Mouse (Mus musculus): Measurements from ENCODE around the gene Slc7a1. TPM values are rescaled to one million over a fixed set of nuclear protein-coding genes. Genes with fewer than 3 reads are reported as not detected.

Slc7a1 gene
- total RNA-seq, 2 experiments from 2014 or later = 10.7 to 15.0 TPM

DNA sequence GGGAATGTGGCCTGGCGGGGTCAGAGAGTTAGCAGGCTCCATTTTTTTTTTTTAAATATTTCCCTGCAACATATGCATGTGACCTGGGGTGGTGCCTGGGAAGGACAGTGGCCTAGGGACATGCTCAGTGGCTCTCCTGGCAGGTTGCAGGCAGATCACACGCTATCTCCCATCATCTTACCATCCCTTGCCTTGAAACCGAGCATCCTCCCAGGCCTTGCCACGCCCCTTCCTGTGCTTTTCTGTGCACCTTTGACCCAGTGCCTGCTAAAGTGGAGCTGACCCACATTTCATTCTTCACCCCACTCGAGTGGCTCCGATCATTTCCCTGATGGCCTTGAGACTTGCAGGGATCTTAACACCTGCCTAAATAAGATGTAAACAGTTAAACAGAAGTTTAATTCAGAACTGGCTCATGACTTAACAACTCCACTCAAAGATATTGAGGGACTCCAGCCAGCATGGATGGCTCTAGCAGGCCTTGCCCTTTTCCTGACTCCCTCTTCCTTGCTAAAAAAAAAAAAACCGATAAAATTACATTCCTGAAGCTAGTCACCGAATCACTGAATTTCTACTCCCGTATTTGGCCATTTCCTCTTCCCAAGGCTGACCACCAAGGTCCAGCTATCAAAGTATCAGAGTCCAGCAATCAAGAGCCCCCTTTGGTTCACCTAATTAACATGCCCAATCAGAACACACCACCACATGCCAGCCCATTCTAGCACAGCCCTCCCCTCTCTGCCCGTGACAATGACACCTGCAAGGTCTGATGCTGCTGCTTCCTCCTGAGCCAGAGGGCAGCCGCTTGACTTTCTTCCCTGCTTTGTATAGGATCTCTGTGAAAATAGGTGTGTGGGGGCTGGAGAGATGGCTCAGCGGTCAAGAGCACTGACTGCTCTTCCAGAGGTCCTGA, 27.4 kb downstream of the Slc7a1 start:
- DNase-seq (ENCODE audit: low spot score) = no peak
- intact Hi-C loops (cut with DNase I) = loop anchor here (5.0 kb wide), 1 partner anchor 45 kb away; no protein-coding TSS in a partner anchor

DNA sequence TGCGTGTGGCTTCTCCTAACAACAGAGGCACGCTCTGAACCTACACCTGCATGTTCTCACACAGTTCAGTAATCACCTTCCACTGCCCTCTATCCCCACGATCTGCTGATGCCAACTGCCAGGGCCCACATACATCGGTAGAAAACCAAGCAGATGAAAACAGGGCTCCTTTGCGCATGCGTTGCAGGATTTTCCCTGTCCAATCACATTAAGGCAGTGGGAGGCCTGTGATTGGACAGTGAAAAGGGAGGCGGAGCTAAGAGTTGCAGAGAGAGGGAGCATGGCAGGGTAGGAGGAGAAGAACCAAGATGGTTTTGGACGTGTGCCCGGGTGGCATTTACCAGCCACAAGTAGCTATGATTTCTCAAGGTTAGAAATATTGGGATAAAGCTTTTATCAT, 28.3 kb downstream of the Slc7a1 start:
- intact Hi-C loops (cut with DNase I) = loop anchor here (5.0 kb wide), 1 partner anchor 46 kb away; no protein-coding TSS in a partner anchor
- DNase-seq (ENCODE audit: low spot score) = no peak

DNA sequence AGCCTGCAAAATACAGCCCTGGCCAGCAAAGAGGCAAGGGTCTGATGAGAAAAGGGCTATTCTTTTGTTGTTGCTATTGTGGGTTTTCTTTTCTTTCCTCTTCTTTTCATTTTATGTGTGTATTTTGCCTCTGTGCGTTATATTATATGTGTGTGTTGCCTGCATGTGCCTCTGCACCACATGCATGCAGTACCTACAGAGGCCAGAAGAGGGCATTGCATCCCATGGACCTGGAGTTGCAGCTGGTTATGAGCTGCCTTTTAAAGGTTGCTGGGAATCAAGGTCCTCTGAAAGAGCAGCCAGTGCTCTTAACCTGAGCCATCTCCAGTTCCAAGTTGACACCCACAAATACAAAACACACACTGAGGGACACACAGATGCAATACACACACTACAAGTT, 29.1 kb downstream of the Slc7a1 start:
- intact Hi-C loops (cut with DNase I) = loop anchor here (5.0 kb wide), 1 partner anchor 47 kb away; no protein-coding TSS in a partner anchor

DNA sequence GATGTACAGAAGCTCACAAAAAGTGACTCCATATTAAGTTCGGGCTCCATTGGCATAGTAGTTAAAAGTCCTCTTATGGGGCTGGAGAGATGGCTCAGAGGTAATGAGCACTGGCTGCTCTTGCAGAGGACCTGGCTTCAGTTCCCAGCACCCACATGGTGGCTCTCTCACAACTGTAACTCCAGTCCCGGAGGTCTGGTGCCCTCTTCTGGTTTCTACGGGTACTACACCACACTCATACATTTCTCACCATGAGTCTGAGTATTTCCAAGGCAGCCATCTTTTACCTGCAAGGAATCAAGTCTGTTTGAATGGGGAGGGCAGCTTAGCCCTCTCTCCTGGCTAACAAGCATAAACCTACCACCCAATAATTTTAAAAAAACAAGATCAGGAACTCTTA, 30.5 kb downstream of the Slc7a1 start:
- DNase-seq (ENCODE audit: low spot score) = no peak
- intact Hi-C loops (cut with DNase I) = loop anchor here (5.0 kb wide), 1 partner anchor 37 kb away; no protein-coding TSS in a partner anchor

More for the DNA sequence above, 29.1 kb downstream of the Slc7a1 start:
- DNase-seq (ENCODE audit: low spot score) = no peak

DNA sequence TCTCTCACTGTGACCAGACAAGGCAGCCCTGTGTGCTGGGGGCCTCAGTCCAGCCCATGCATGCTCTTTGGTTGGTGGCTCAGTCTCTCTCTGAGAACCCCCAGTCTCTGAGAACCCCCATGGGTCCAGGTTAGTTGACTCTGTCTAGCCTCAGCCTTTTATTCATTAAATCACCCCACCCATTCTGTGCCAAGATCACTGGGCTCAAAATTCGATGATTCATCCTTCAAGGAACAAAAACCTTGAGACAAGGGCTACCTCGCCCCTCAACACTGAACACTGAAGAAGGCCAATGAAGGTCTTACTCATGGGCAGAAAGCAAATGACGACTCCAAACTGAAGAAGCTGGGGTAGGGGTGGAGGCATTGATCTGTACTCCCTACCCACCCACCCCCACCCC, 31.9 kb downstream of the Slc7a1 start:
- intact Hi-C loops (cut with DNase I) = loop anchor here (5.0 kb wide), 1 partner anchor 36 kb away; no protein-coding TSS in a partner anchor
- no peak for DNase-seq (ENCODE audit: low spot score)

DNA sequence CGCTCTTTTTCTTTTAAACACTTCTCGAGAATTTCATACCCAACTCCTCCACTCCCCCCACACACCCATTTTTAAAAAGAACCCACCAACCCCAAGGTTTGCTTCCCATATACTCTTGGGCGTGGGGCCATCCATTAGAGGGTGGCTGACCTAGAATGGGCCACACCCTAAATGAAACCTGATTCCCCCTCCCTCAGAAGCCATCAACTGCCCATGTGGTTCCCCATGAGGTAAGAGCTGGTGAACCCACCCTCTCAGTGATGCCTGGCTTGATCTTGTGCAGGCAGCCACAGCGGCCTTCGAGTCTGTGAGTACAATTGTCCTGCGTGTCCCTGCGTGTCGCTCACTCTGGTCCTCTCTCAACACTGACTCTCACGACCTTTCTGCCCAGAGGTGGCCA, 33.2 kb downstream of the Slc7a1 start:
- intact Hi-C loops (cut with DNase I) = loop anchor here (5.0 kb wide), 1 partner anchor 34 kb away; no protein-coding TSS in a partner anchor
- no peak for DNase-seq (ENCODE audit: low spot score)

DNA sequence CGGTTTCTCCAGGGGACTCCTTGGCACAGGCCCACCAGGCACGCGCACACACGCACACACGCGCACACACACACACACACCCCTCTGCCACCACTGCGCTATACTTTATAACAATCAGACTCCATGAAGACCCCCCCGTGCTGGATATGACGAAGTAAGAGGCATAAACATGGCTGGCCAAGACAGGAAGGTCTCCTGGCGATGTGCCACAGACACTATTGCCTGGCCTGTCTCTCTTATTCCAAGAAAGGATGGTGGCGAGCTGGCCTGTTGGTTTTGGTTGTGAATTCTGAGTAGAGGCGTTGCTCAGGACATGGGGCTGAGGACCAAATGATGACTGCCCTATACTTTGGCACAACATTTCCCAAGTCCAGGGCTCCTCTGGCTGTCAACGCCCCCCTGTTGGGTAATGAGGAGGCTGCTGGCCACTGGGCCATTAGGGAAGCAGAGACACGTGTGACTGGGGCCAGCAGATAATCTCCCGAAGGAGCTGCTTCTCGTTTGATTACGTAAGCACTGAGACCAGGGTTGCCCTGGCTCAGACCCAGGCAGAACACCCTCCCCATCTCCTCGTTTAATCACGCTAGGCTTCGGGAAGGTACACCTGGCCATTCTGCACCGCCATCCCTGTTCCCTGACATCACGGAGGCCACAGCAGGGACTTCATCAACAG, 36.1 kb downstream of the Slc7a1 start:
- intact Hi-C loops (cut with DNase I) = no loop called here
- DNase-seq (ENCODE audit: low spot score) = no peak

DNA sequence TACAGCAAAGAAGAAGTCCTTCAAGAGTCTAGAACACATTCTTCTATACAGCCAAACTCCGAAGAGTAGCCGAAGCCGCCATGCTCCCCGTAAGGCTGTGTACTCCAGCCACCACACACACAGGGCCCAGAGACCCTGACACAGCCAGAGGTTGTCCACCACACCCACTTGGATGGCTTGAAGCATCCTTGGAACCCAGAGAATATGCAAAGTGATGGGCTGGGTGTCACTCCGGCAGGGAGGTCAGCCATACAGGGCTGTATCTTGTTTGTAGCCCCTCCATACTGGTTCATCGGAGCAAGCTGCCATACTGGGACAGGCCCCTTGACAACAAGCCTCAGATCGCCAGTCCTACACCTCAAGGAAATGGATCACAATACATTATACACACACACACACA, 37.4 kb downstream of the Slc7a1 start:
- intact Hi-C loops (cut with DNase I) = no loop called here
- no peak for DNase-seq (ENCODE audit: low spot score)

DNA sequence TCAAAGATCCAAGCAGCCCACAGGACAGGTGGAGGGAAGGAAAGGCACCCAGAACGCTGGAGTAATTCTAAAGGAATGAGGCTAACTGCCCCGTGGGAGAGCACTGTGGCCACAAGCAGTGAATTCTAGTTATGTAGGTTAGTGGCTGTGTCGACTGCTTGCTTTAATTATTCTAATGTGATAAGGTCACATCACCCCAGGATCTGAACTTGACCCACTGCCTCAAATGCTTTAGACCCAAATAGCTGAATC, 38.0 kb downstream of the Slc7a1 start:
- intact Hi-C loops (cut with DNase I) = no loop called here

DNA sequence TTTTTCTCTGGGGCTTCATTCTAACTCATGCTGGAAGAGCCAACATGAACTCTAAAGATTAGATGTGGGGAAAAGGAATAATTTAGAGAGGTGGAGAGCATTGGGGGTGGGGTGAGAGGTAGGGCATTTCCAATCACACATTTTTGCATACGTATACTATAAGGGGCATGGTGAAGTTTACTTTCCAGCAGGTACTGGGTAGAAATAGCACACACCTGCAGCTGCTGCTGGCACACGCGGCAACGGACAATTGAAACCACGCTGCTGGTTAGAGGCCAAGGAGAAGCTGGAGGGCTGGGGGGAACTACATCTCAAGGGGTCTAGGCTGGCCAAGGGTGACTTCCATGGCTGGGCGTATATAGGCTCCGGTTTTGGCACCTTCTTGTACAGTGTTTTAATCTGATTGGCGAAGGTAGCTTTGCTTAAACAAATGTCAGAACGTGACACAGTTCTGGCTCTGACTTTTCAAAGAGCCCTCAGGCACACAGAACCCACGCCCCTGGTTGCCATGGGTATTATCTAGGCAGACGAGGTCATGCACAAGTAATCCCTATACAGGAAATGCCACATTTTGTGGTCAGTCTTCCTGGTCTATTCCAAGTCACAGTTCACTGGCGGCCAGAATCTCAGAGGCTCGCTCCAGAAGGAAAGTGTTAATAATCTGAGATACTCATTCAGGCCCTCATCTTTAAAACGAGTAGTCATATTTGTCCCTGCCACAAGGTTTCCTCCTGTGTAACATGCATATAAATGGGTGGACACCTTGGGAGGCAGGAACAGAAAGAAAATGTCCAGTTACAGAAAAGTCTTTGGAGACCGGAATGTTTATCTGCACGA, 38.6 kb downstream of the Slc7a1 start:
- intact Hi-C loops (cut with DNase I) = no loop called here

More for the DNA sequence above, 38.0 kb downstream of the Slc7a1 start:
- DNase-seq (ENCODE audit: low spot score) = no peak

DNA sequence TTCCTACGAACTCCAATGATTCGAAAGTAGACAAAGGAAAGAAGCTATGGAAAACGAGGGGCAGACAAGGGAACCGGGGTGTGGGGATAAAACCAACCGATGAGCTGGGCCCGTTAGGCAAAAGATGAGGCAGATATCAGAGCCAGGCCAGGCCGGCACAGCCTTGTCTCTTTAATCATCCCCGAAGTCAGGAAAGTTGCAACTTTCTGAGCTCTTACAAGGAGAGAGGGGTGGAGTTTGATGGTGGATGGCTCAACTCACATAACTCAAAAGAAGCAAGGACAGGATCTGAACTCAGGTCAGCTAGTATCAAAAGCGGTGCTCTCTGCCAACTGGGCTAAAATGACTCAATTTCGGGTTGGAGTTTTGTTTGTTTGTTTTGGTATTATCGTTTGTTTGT, 40.6 kb downstream of the Slc7a1 start:
- DNase-seq (ENCODE audit: low spot score) = no peak
- intact Hi-C loops (cut with DNase I) = no loop called here

More for the DNA sequence above, 38.6 kb downstream of the Slc7a1 start:
- DNase-seq (ENCODE audit: low spot score) = no peak

DNA sequence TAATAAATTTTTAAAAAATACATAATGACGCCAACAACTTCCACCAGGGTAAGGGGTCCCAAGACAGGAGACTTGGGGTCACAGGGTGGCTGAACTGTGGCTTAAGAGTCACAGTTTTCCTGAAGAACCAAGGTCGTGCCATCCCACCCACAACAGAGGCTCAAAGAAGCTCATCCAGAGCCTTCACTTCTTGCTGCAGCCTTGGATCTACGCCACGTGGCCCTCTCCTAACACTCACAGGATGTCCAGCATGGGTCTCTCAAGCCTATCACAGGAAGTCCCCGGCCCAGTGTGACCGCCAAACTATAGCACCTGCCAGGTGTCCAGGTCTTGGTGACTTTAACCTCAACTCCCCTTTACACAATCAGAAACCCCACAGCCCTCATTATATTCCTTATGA, 42.5 kb downstream of the Slc7a1 start:
- no peak for DNase-seq (ENCODE audit: low spot score)
- intact Hi-C loops (cut with DNase I) = no loop called here

DNA sequence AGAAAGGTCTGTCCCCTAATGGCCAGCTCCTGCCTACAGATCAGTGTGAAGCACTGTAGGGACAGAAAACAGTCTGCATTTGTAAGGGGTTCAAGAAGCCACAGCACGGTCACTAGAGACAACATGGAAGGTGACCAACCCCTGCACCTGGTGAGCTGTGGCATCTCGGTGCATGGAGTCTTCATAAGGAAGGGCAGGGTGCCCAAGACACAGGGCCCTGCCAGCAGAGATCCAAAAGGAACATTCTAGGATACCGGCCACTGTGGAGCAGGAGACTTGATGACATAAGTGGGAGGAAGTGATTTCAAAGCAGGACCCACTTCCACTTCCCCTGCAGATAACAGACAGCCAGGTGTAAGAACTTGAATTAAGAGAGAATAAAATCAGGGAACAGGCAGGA, 43.9 kb downstream of the Slc7a1 start:
- DNase-seq (ENCODE audit: low spot score) = no peak
- intact Hi-C loops (cut with DNase I) = no loop called here

DNA sequence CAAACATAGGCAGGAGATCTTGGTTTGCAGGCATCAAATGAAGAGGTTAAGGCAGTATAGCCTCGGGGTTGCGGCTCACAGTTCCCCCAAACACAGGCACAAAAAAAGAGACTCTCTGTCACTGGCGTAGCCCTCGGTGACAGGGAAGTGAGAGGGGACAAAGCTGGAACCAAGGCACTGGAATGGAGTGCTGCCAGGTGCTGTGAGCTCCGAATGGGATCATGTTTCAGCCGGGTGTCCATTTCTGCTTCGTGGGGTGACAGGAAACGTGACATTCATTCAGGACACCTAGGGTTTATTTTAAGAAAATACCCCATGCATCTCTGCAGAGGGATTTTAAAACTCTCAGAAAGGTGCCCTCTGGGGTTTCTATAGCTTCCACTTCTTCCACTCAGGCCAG, 45.2 kb downstream of the Slc7a1 start:
- no peak for DNase-seq (ENCODE audit: low spot score)
- intact Hi-C loops (cut with DNase I) = no loop called here

DNA sequence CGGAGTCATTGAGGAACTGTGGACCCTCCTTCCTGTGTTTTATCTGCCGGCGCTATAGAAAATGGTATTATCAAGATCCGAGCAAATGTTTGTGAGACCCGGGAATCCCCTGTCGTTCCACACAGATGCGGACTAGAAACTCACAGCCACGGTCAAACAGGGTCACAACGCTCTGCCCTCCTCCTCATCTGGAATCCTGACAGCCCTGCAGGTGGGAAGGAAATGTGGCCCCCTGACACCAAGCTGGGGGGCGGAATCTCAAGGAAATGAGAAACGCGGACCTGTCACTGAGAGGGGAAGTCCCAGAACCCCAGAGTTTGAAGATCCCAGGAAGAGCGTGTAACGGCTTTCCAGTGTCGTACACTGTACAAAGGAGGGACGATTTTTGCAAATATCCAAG, 46.3 kb downstream of the Slc7a1 start:
- intact Hi-C loops (cut with DNase I) = no loop called here
- DNase-seq (ENCODE audit: low spot score) = no peak

DNA sequence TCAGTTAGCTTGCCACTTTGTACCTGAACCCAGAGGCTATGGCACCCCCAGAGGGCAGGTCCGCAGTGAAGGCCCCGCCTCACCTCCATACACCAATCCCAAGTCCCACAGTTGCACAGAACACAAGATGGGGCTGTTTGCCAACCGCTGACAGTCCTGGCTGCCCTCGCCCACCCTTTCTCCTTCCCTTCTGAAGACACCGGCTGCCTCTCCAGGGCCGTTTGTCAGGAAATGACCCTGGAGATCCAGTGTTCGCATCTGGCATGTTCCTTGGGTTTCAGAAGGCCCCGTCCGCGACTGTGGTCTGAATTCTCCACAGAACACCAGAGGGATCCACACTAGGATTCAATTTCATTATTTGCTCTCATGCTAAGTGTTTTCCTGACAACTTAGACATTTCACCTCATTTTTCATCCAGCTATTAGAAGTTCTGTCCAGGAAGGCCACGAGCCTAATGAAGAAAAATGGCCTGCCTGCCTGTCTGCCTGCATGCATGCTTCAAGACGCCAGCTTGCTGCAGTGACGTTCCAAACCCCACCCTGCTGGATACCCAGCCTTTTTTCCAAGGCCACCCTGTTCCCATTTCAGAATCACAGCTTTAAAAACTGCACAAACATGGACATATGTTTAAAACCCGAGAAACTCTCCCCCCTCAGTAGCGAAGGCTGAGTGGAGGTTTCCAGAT, 50.2 kb downstream of the Slc7a1 start:
- intact Hi-C loops (cut with DNase I) = no loop called here
- no peak for DNase-seq (ENCODE audit: low spot score)

DNA sequence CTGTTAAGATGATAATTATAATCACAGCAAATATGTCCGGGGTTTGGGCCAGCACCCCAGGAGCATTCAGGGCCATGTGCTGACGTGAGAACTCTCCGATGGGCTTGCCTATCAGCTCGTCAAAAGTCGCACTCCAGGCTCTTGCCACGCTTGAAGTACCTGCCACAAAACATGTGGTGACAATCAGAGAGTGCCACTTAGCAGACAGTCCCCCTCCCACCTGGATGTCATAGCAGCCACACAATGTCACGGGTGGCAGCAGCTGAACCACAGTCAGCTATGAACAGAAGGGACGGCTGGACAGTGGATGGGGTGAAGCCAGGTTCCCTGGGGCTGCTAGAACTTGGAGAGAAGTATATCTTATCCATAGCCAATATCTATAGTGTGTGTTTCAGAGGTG, 51.6 kb downstream of the Slc7a1 start:
- no peak for DNase-seq (ENCODE audit: low spot score)
- intact Hi-C loops (cut with DNase I) = no loop called here

DNA sequence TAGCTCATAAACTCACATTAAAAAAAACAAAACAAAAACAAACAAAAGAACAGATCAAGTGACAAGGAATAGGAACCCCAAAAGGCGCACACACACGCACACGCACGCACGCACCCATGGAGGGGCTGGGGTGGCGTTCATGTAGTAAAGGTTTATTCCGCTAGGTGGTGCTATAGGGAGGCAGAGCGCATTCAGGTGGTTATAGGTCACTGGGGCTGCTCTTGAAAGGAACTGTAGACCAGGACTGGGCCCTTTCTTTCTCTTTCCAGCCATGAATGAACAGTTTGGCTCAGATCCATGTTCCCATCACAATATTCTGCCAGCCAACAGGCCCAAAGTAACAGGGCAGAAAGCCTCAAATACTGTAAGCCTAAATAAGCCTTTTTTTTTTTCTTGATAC, 53.2 kb downstream of the Slc7a1 start:
- no peak for DNase-seq (ENCODE audit: low spot score)
- intact Hi-C loops (cut with DNase I) = no loop called here

DNA sequence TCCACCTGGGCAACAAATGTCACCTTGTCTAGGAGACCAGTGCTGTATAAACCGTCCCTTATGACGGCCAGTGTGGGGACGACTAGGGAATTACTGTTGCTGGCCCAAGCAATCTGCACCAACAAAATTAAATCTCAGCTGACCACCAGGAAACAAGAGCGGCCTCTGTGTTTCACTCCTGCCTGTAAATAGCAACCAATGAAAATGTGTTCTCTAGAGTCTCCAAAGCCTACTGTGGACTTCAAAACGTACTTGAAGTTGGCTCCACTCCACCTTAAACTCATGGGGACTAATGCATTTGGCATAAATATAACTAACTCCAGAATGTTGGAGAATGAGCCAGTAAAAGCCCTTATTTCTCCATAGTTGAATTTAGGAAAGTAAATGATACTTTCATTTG, 55.3 kb downstream of the Slc7a1 start:
- DNase-seq (ENCODE audit: low spot score) = no peak
- intact Hi-C loops (cut with DNase I) = loop anchor here (5.0 kb wide), 1 partner anchor 208 kb away; the partner anchor contains the start of gene Ubl3

Data from heart, postnatal 25 days (tissue).